Mouse (Mus musculus): Measurements from ENCODE around the gene Tmem163.

- no peak for TF ChIP-seq CTCF (IDR thresholded peaks at IDR 0.05; ENCODE audit: borderline replicate concordance, extremely low read depth, insufficient read depth, insufficient read length)
- no peak for TF ChIP-seq POLR2A (IDR thresholded peaks at IDR 0.05; ENCODE audit: borderline replicate concordance, extremely low read depth, insufficient read depth, insufficient read length, poor library complexity, severe bottlenecking)
Measured at GRCm38 (mm10) chr1:127587071-127587470, 92.3 kb downstream of the Tmem163 start.
